Mouse (Mus musculus): ENCODE measurements around the gene Cnpy2. TPM values are rescaled to one million over a fixed set of nuclear protein-coding genes. Genes with fewer than 3 reads are reported as not detected.
A peak's percentile ranks its signal among the peaks of the same experiment; 100 is the strongest.

Cnpy2 gene
- polyA plus RNA-seq, 1 experiment, result 115 TPM

GRCm38 (mm10) chr10:128337306-128338181 lies 15.3 kb downstream of the Cnpy2 start, which contains the start of gene Cs:
Gene Cs, plus strand, starts transcription at chr10:128337734.
- Histone ChIP-seq H3K4me1 (ENCODE audit: control insufficient read depth, insufficient read depth, insufficient read length, low read length) (no peaks in the 10 kb centered on the region), H3K4me3 (ENCODE audit: insufficient read depth, low read depth, low read length) (peak within 1 kb of the TSS; percentile 97), H3K27ac (replicated peaks; ENCODE audit: low read depth, low read length) (peak within 1 kb of the TSS; percentile 99)

GRCm38 (mm10) chr10:128338415-128338814 lies 16.2 kb downstream of the Cnpy2 start:
- Histone ChIP-seq H3K27ac (replicated peaks; ENCODE audit: low read depth, low read length) (peak overlapping the region; percentile 96), H3K4me3 (ENCODE audit: insufficient read depth, low read depth, low read length) (peak overlapping the region; percentile 97), H3K4me1 (ENCODE audit: control insufficient read depth, insufficient read depth, insufficient read length, low read length) (no peaks in the 10 kb centered on the region)

DNA sequence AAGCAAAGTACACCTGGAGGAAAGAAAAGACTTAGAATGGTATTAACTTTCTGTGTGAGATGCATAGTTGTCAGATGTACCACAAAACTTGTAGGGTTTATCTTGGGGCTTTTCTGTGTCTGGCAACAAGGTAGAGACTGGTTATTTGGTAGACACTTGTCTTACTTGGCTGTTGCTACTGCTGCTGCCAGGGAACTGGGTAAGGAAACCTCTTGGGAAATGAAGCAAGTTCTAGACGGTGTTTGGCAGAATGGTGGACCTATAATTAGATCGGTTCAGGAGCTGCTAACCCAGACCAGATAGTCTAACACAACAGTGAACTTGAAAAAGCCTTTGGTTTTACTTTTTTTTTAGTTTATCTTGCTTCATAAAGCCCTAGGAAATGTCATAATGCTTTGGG lies 16.7 kb downstream of the Cnpy2 start:
- Histone ChIP-seq H3K4me3 (ENCODE audit: insufficient read depth, low read depth, low read length) (peak overlapping the region; percentile 97), H3K27ac (replicated peaks; ENCODE audit: low read depth, low read length) (peak overlapping the region; percentile 96), H3K4me1 (ENCODE audit: control insufficient read depth, insufficient read depth, insufficient read length, low read length) (no peaks in the 10 kb centered on the region)

DNA sequence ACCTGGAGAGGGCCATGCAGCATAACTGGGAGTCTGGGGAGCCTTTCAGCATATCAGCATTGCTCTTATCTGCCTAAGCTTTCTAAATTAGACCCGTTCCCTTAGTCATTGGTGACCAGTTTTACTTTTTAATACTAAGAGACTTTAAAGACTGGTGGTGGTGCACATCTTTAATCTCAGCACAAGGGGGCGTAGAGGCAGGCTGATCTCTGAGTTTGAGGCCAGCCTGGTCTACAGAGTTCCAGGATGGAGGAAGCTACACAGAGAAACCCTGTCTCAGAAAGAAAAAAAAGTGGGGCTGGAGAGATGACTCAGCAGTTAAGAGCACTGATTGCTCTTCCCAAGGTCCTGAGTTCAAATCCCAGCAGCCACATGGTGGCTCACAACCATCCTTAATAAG lies 18.0 kb downstream of the Cnpy2 start:
- H3K4me3 ChIP-seq (ENCODE audit: insufficient read depth, low read depth, low read length), result peak overlapping the region; percentile 42
- peak overlapping the region; percentile 95 for H3K27ac ChIP-seq (replicated peaks; ENCODE audit: low read depth, low read length)
- H3K4me1 ChIP-seq (ENCODE audit: control insufficient read depth, insufficient read depth, insufficient read length, low read length), result peaks cover 3% of the 10 kb centered on the region; the same call in 1 of the 2 replicates

DNA sequence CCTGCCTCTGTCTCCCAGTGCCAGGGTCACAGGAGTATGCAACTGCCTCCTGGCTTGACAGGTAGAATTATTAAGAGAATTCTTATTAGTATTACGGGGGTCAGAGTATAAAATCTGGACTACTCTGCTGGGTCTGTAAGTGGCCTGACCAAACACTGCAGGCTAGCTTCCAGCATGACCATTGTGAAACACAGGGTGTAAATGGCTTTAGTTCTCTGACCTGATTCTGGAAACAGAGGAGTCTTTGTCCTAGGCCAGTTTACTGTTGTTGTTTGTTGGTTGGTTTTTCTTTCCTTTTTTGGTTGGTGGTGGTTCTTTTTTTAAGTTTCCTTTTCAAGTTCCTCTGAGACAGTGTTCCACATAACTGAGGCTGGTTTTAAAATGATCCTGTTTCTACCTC lies 21.2 kb downstream of the Cnpy2 start:
- H3K4me3 ChIP-seq (ENCODE audit: insufficient read depth, low read depth, low read length), result no peak overlapping the region
- H3K27ac ChIP-seq (replicated peaks; ENCODE audit: low read depth, low read length), result peak overlapping the region; percentile 61
- peaks cover 7% of the 10 kb centered on the region; the same call in 1 of the 2 replicates for H3K4me1 ChIP-seq (ENCODE audit: control insufficient read depth, insufficient read depth, insufficient read length, low read length)

- Histone ChIP-seq H3K4me3 (ENCODE audit: insufficient read depth, low read depth, low read length) (no peak overlapping the region), H3K27ac (replicated peaks; ENCODE audit: low read depth, low read length) (peak overlapping the region; percentile 48), H3K4me1 (ENCODE audit: control insufficient read depth, insufficient read depth, insufficient read length, low read length) (peaks cover 7% of the 10 kb centered on the region; the same call in 1 of the 2 replicates)
Measured at GRCm38 (mm10) chr10:128344568-128345275, 22.5 kb downstream of the Cnpy2 start.

DNA sequence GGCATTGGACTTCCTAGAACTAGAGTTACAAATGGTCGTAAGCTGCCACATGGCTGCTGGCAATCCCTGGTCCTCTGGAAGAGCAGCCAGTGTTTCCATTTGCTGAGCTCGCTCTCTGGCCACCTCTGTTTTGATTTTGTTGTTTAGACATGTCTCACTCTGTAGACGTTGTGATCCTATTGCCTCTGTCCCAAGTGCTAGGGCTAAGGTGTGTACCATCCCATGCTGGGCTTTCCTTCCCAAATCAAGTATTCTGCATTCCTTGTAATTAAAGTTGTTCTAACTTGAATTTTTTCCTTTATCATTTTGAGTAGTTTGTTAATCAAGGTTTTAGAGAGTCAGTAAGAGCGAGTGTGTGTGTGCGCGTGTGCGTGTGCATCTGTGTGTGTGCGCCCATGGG lies 25.3 kb downstream of the Cnpy2 start:
- Histone ChIP-seq H3K4me1 (ENCODE audit: control insufficient read depth, insufficient read depth, insufficient read length, low read length) (peaks cover 7% of the 10 kb centered on the region; the same call in 1 of the 2 replicates), H3K27ac (replicated peaks; ENCODE audit: low read depth, low read length) (no peak overlapping the region), H3K4me3 (ENCODE audit: insufficient read depth, low read depth, low read length) (no peak overlapping the region)

GRCm38 (mm10) chr10:128358796-128359195 lies 36.5 kb downstream of the Cnpy2 start:
- Histone ChIP-seq H3K27ac (replicated peaks; ENCODE audit: low read depth, low read length) (peak overlapping the region; percentile 56), H3K4me1 (ENCODE audit: control insufficient read depth, insufficient read depth, insufficient read length, low read length) (no peaks in the 10 kb centered on the region; the same call in 1 of the 2 replicates), H3K4me3 (ENCODE audit: insufficient read depth, low read depth, low read length) (no peak overlapping the region)

DNA sequence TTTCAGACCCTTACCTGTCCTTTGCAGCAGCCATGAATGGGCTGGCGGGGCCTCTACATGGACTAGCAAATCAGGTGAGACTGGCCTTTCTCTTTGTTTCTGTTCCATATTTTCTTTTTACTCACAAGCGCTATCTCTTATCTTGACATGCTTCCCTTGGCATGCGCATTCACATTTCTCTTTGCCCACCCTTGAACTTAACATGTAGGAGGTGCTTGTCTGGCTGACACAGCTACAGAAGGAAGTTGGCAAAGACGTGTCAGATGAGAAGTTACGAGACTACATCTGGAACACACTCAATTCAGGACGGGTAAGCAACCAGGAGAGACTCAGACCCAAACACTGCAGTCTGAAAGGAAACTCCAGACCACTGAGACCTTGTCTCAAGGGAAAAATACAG lies 37.0 kb downstream of the Cnpy2 start:
- H3K4me1 ChIP-seq (ENCODE audit: control insufficient read depth, insufficient read depth, insufficient read length, low read length), result no peaks in the 10 kb centered on the region; the same call in 1 of the 2 replicates
- H3K27ac ChIP-seq (replicated peaks; ENCODE audit: low read depth, low read length), result peak overlapping the region; percentile 56
- no peak overlapping the region for H3K4me3 ChIP-seq (ENCODE audit: insufficient read depth, low read depth, low read length)

GRCm38 (mm10) chr10:128361836-128362235 lies 39.6 kb downstream of the Cnpy2 start:
- Histone ChIP-seq H3K4me3 (ENCODE audit: insufficient read depth, low read depth, low read length) (no peak overlapping the region), H3K4me1 (ENCODE audit: control insufficient read depth, insufficient read depth, insufficient read length, low read length) (no peaks in the 10 kb centered on the region; the same call in 1 of the 2 replicates), H3K27ac (replicated peaks; ENCODE audit: low read depth, low read length) (peak overlapping the region; percentile 96)

GRCm38 (mm10) chr10:128362568-128362967 lies 40.3 kb downstream of the Cnpy2 start:
- H3K27ac ChIP-seq (replicated peaks; ENCODE audit: low read depth, low read length), result peak overlapping the region; percentile 96
- H3K4me1 ChIP-seq (ENCODE audit: control insufficient read depth, insufficient read depth, insufficient read length, low read length), result no peaks in the 10 kb centered on the region; the same call in 1 of the 2 replicates
- H3K4me3 ChIP-seq (ENCODE audit: insufficient read depth, low read depth, low read length), result no peak overlapping the region

DNA sequence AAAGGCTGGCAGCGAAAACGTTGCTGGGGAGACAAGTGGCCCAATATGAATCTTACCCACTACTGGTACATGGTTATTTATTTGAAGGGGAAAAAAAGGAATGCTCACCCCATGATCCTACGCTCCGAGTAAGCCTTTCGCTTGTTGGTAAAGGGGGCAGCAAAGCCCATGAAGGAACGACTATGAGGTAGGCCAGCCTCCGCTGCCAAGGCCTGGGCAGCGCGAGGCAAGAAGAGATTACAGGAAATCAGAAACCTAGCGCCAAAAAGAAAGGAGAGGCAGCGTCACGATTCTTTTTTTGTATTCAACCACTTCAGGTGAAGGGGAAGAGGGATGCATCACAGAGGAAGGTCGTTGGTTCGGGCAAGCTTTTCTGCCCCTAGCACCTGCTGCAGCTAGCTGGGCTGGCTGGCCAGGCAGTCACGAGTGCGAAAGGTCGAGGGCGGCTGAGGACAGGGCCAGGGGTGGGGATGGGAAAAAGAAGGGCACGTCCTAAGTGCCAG lies 45.7 kb downstream of the Cnpy2 start:
- peak overlapping the region; percentile 93 for H3K27ac ChIP-seq (replicated peaks; ENCODE audit: low read depth, low read length)
- H3K4me1 ChIP-seq (ENCODE audit: control insufficient read depth, insufficient read depth, insufficient read length, low read length), result no peaks in the 10 kb centered on the region
- peak overlapping the region; percentile 76 for H3K4me3 ChIP-seq (ENCODE audit: insufficient read depth, low read depth, low read length)

- peak within 1 kb of the TSS; percentile 93 for H3K27ac ChIP-seq (replicated peaks; ENCODE audit: low read depth, low read length)
- H3K4me1 ChIP-seq (ENCODE audit: control insufficient read depth, insufficient read depth, insufficient read length, low read length), result no peaks in the 10 kb centered on the region
- H3K4me3 ChIP-seq (ENCODE audit: insufficient read depth, low read depth, low read length), result peak within 1 kb of the TSS; percentile 76
Measured at GRCm38 (mm10) chr10:128368402-128369217, 46.4 kb downstream of the Cnpy2 start, which contains the start of gene Coq10a. Gene Coq10a, minus strand, starts transcription at chr10:128368997.

DNA sequence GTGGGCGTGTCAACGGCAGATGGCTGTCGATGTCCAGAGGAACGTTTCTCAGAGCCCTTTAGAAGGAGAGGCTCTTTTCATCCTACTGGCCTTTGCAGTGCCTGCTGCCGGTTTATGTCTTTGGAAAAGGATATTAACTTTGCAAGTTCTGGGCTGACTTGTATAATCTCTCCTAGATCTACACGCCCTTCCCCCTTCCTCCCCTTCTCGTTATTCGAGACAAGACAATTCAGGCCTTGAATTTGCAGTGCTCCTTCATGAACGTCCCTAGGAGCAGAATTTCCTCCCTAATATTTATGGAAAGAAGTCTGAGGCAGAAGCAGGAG lies 46.9 kb downstream of the Cnpy2 start:
- peak overlapping the region; percentile 93 for H3K27ac ChIP-seq (replicated peaks; ENCODE audit: low read depth, low read length)
- no peaks in the 10 kb centered on the region for H3K4me1 ChIP-seq (ENCODE audit: control insufficient read depth, insufficient read depth, insufficient read length, low read length)
- peak overlapping the region; percentile 76 for H3K4me3 ChIP-seq (ENCODE audit: insufficient read depth, low read depth, low read length)

All from brown adipose tissue, adult 24 weeks (tissue).